Mouse (Mus musculus) ES-CJ7 (cell line): ENCODE measurements around the gene Myo1h.

Experiments
- DNase-seq: peaks from one replicate; pipeline ENCODE4 v3.0.0; 2011; ENCODE audit warnings: low read depth, low spot score

Myo1h gene

GRCm38 (mm10) chr5:114288874-114289273 lies at the start of gene Myo1h:
Myo1h (plus strand) TSS chr5:114289166.
- DNase-seq, result no peak

- no peak for DNase-seq
Measured at GRCm38 (mm10) chr5:114239737-114240136, 49.2 kb upstream of the Myo1h start.

GRCm38 (mm10) chr5:114246465-114246864 lies 42.5 kb upstream of the Myo1h start:
- peak; percentile 71 for DNase-seq

GRCm38 (mm10) chr5:114248174-114248589 lies 40.8 kb upstream of the Myo1h start:
- DNase-seq, result peak; percentile 84

GRCm38 (mm10) chr5:114259495-114259894 lies 29.5 kb upstream of the Myo1h start:
- no peak for DNase-seq

- no peak for DNase-seq
Measured at GRCm38 (mm10) chr5:114261494-114261893, 27.5 kb upstream of the Myo1h start.

GRCm38 (mm10) chr5:114264030-114264459 lies 24.9 kb upstream of the Myo1h start:
- no peak for DNase-seq

- DNase-seq, result no peak
Measured at GRCm38 (mm10) chr5:114264791-114265190, 24.2 kb upstream of the Myo1h start.

- no peak for DNase-seq
Measured at GRCm38 (mm10) chr5:114268646-114269045, 20.3 kb upstream of the Myo1h start.

GRCm38 (mm10) chr5:114269499-114269898 lies 19.5 kb upstream of the Myo1h start:
- DNase-seq, result no peak

- DNase-seq, result no peak
Measured at GRCm38 (mm10) chr5:114269984-114270383, 19.0 kb upstream of the Myo1h start.

- peak; percentile 86 for DNase-seq
Measured at GRCm38 (mm10) chr5:114273693-114274402, 15.1 kb upstream of the Myo1h start, which contains the start of gene Foxn4. Foxn4 (minus strand) TSS chr5:114273807.

GRCm38 (mm10) chr5:114275339-114275738 lies 13.6 kb upstream of the Myo1h start:
- DNase-seq, result no peak

- no peak for DNase-seq
Measured at GRCm38 (mm10) chr5:114275991-114276390, 13.0 kb upstream of the Myo1h start.

GRCm38 (mm10) chr5:114279382-114280143 lies 9.4 kb upstream of the Myo1h start:
- DNase-seq, result no peak

- DNase-seq, result no peak
Measured at GRCm38 (mm10) chr5:114282346-114282745, 6.6 kb upstream of the Myo1h start.

- DNase-seq, result no peak
Measured at GRCm38 (mm10) chr5:114284604-114285397, 4.2 kb upstream of the Myo1h start.

GRCm38 (mm10) chr5:114285398-114285700 lies 3.6 kb upstream of the Myo1h start:
- no peak for DNase-seq

- DNase-seq, result peak; percentile 42
Measured at GRCm38 (mm10) chr5:114286102-114286501, 2.9 kb upstream of the Myo1h start.

- DNase-seq, result peak; percentile 70
Measured at GRCm38 (mm10) chr5:114286872-114287571, 1.9 kb upstream of the Myo1h start.

- no peak for DNase-seq
Measured at GRCm38 (mm10) chr5:114288396-114288795, 570 bp upstream of the Myo1h start.

- DNase-seq, result no peak
Measured at GRCm38 (mm10) chr5:114290004-114290403, 1.0 kb downstream of the Myo1h start.
